ENCODE assay signal across 12 mouse cellular contexts in the genomic region with DNA sequence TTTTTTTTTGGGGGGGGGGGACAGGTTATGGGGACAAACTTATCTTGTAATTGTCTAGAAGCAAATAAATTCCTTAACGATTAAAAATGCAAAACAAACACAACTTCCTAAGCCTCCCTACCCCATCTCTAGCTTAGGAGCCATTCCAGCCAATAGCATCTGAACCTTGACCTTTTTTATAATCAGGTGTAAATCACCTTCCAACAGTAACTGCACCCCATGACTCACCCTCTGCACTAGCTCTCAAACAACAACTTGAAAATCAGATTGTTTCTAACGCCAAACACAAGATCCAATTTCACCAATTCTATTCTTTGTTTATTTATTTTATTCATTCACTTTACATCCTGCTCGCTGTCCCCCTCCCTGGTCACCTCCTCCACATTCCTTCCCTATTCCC.
"Had no signal": no experiment of that assay in that cellular context is flagged by ENCODE, and none has a peak within 500 bp of the region (broad histone marks: within the 10 kb centered on the region; RNA-seq: fewer than 3 reads in every experiment).

No protein-coding gene starts in this region.

- H3K36me3 ChIP-seq: neural tube, embryonic 15.5 days had no signal

- H3K4me3 ChIP-seq: hindbrain, embryonic 15.5 days; limb, embryonic 13.5 days; liver, embryonic 13.5 days; midbrain, embryonic 13.5 days; myocyte; neural tube, embryonic 15.5 days had no signal

- H3K4me2 ChIP-seq: hindbrain, embryonic 15.5 days; limb, embryonic 13.5 days; liver, embryonic 13.5 days; midbrain, embryonic 13.5 days; neural tube, embryonic 15.5 days had no signal

- H3K27ac ChIP-seq: hindbrain, embryonic 15.5 days; limb, embryonic 13.5 days; liver, embryonic 13.5 days; midbrain, embryonic 13.5 days; neural tube, embryonic 15.5 days had no signal

- H3K9ac ChIP-seq: hindbrain, embryonic 15.5 days; limb, embryonic 13.5 days; midbrain, embryonic 13.5 days; neural tube, embryonic 15.5 days had no signal

- H3K27me3 ChIP-seq: hindbrain, embryonic 15.5 days; limb, embryonic 13.5 days; liver, embryonic 13.5 days; midbrain, embryonic 13.5 days; neural tube, embryonic 15.5 days had no signal

- H3K9me3 ChIP-seq: hindbrain, embryonic 15.5 days; limb, embryonic 13.5 days; liver, embryonic 13.5 days; midbrain, embryonic 13.5 days; neural tube, embryonic 15.5 days had no signal

- DNase-seq: layer of hippocampus, adult 9-11 months; liver, embryonic 13.5 days; lung, adult 18-20 months; right cerebral cortex, adult 18-20 months; right cerebral cortex, postnatal 25 days; thymus, adult 18-20 months; thymus, postnatal 14 days had no signal
